Mouse (Mus musculus) erythroblast, embryonic 14.5 days (primary cell): ENCODE results near the gene Fgfr2.

Source experiments
- GATA1 ChIP-seq: IDR thresholded peaks from 2 replicates; pipeline ENCODE4 v1.6.1; 2012; ENCODE audit warnings: low read length, inconsistent platforms, mixed read lengths
- TAL1 ChIP-seq: IDR thresholded peaks from 3 replicates; pipeline ENCODE4 v1.6.1; 2012; ENCODE audit warnings: low read length, inconsistent platforms, mixed read lengths

- TF ChIP-seq GATA1: no peak
- TF ChIP-seq TAL1: no peak
Observed at GRCm38 (mm10) chr7:132509110-132509509, 614.0 kb downstream of the Fgfr2 start.
